Mouse (Mus musculus) liver, postnatal 0 days (tissue): ENCODE measurements around the gene Rapgef1.

Source experiments
- CTCF ChIP-seq: sonication (generic); IDR thresholded peaks from 2 replicates; pipeline ENCODE4 v1.5.1; 2016; ENCODE audit warnings: antibody characterized with exemption, low read depth
- EP300 ChIP-seq: IDR thresholded peaks from 2 replicates; pipeline ENCODE4 v1.6.1; 2016; ENCODE audit warnings: antibody characterized with exemption, low read depth, mild to moderate bottlenecking

DNA sequence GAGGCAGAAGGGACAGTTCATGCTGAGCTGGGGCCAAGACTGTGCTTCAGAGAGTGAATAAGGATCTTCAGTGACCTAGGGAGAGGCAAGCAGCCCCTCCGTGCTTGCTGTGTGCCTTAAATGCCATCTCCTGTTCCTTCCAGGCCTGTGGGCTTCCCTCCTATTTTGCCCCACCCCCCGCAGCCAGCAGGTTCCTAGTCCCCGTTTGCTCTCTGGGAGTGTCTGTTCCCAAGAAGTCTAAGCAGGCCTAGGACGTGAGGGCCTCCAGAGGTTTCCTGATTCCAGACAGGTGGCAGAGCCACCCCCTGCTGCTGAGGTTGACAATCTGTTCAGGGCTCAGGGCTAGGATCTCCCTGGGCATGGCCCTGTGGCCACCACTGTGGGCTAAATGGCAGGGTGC, 119.3 kb downstream of the Rapgef1 start:
- TF ChIP-seq CTCF (no peak), EP300 (no peak)
